Mouse (Mus musculus): ENCODE results near the gene Pde8b. TPM values are rescaled to one million over a fixed set of nuclear protein-coding genes. Genes with fewer than 3 reads are reported as not detected.
"Not testable (repeated sequence)": the region's sequence is repeated elsewhere in the genome, so short reads cannot be mapped to it uniquely, and the experiment has no call there.

Gene Pde8b
- polyA plus RNA-seq, 1 experiment, result 1.2 TPM

DNA sequence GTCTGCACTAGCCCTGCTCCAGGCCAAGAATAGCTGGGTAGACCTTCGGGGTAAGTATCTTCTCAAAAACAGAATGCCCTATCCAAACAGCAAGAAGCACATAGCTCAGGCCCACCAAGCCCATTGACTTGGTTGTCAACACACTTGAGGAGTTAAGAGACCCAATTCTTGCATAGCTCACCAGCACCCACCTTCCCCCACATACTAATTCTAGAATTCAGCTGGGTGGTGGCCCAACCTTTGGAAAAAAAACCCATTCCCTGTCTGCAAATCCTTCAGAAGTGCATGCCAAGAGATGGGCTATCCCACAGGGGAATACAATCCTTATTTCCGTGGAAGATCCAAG lies 26.7 kb downstream of the Pde8b start:
- Histone ChIP-seq H3K36me3 (ENCODE audit: control insufficient read depth, insufficient read depth, low read length, poor library complexity, severe bottlenecking) (no peaks in the 10 kb centered on the region), H3K9me3 (replicated peaks; ENCODE audit: control insufficient read depth, insufficient read depth, low read length, poor library complexity, severe bottlenecking) (no peaks in the 10 kb centered on the region), H3K27me3 (ENCODE audit: control insufficient read depth, insufficient read depth, low read length, poor library complexity, severe bottlenecking) (peaks cover 10% of the 10 kb centered on the region), H3K9ac (ENCODE audit: low read depth, poor library complexity, severe bottlenecking) (no peak overlapping the region), H3K4me1 (ENCODE audit: control insufficient read depth, insufficient read depth, low read length) (no peaks in the 10 kb centered on the region), H3K4me3 (ENCODE audit: low read depth, low read length) (peak overlapping the region; percentile 71; the same call in 1 of the 2 replicates), H3K27ac (ENCODE audit: insufficient read depth, low read length) (no peak overlapping the region)
- TF ChIP-seq EP300 (IDR thresholded peaks at IDR 0.05; ENCODE audit: insufficient read depth, low read depth, low read length), result no peak

DNA sequence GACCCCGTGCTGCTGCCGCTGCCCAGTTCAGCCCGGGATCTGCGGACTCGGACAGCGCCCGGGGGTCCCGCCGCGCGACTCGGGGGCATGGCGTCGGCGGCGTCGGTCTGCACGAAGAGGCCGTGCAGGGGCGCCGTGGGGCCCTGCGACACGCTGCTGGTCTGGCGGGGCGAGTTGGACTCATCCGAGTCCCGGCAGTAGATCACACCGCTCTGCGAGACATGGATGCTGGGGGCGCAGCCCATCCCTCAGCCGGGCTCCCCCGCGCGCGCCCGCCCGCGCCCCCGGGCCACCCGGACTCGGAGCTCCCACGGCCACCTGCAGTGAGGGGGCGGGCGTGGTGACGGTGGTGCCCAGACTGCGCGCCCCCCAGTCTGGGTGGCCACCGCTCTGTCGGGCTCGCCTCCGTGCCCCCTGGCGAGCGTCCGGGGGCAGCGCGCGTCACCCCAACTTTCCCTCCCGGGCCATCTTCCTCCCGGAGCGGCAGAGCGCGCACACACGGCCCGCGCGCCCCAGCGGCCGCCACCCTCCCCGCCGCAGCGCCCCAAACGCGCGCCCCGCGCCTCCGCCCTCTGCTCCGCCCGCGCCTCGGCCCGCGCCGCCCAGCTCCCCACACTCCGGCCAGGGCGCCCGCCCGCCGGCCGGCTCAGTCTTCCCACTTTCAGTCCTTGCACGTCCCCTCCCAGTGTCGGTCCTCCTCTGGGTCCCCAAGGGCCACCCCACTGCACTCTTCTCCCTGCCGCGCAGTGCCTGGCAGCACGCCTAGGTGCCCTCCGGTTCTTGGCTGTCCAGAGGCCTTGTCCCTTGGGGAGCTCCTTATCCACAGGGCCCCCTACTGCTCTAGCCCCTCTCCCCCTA lies 27.3 kb downstream of the Pde8b start:
- Histone ChIP-seq H3K27ac (ENCODE audit: insufficient read depth, low read length) (no peak overlapping the region), H3K9me3 (replicated peaks; ENCODE audit: control insufficient read depth, insufficient read depth, low read length, poor library complexity, severe bottlenecking) (no peaks in the 10 kb centered on the region), H3K4me3 (ENCODE audit: low read depth, low read length) (peak overlapping the region; percentile 71), H3K9ac (ENCODE audit: low read depth, poor library complexity, severe bottlenecking) (peak overlapping the region; percentile 89), H3K4me1 (ENCODE audit: control insufficient read depth, insufficient read depth, low read length) (no peaks in the 10 kb centered on the region), H3K36me3 (ENCODE audit: control insufficient read depth, insufficient read depth, low read length, poor library complexity, severe bottlenecking) (no peaks in the 10 kb centered on the region), H3K27me3 (ENCODE audit: control insufficient read depth, insufficient read depth, low read length, poor library complexity, severe bottlenecking) (peaks cover 10% of the 10 kb centered on the region)
- TF ChIP-seq POLR2A (IDR thresholded peaks at IDR 0.05; ENCODE audit: insufficient read depth, low read length) (no peak), CTCF (IDR thresholded peaks at IDR 0.05; ENCODE audit: low read depth, low read length) (no peak), EP300 (IDR thresholded peaks at IDR 0.05; ENCODE audit: insufficient read depth, low read depth, low read length) (no peak)

DNA sequence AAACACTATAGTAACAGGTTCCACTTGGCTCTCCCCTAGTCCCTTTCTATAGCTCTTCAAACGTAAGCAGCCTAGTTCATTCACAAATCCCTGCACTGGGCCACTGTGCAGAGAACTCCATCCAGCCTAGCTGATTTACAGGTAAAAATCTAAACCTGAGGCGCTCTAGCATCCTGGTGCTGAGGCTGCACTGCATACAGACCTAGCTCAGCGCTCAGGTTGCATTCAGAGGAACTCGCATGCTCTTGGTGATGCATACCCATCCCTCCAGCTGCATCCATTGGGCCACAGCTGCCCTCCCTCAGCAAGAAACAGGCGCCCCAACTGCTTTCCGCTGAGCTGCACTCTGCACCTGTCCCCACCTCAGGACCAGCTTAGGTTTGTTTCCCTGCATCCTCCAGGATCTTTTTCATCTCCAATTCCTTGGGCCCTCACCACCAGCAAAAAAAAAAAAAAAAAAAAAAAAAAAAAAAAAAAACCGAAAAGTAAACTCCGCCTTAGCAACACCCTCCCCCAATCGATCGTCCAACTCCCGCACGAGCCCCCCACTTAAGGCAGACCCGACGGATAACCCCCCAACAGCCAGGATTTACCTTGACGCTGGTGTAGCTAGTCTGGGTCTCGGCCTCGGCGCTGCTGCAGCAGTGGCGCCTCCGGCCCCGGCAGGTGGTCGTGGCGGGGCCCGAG lies 28.1 kb downstream of the Pde8b start:
- Histone ChIP-seq H3K9me3 (replicated peaks; ENCODE audit: control insufficient read depth, insufficient read depth, low read length, poor library complexity, severe bottlenecking) (no peaks in the 10 kb centered on the region), H3K9ac (ENCODE audit: low read depth, poor library complexity, severe bottlenecking) (peak overlapping the region; percentile 89), H3K27me3 (ENCODE audit: control insufficient read depth, insufficient read depth, low read length, poor library complexity, severe bottlenecking) (peaks cover 10% of the 10 kb centered on the region), H3K4me3 (ENCODE audit: low read depth, low read length) (peak overlapping the region; percentile 71), H3K4me1 (ENCODE audit: control insufficient read depth, insufficient read depth, low read length) (no peaks in the 10 kb centered on the region), H3K27ac (ENCODE audit: insufficient read depth, low read length) (no peak overlapping the region), H3K36me3 (ENCODE audit: control insufficient read depth, insufficient read depth, low read length, poor library complexity, severe bottlenecking) (no peaks in the 10 kb centered on the region)
- TF ChIP-seq EP300 (IDR thresholded peaks at IDR 0.05; ENCODE audit: insufficient read depth, low read depth, low read length), result no peak

DNA sequence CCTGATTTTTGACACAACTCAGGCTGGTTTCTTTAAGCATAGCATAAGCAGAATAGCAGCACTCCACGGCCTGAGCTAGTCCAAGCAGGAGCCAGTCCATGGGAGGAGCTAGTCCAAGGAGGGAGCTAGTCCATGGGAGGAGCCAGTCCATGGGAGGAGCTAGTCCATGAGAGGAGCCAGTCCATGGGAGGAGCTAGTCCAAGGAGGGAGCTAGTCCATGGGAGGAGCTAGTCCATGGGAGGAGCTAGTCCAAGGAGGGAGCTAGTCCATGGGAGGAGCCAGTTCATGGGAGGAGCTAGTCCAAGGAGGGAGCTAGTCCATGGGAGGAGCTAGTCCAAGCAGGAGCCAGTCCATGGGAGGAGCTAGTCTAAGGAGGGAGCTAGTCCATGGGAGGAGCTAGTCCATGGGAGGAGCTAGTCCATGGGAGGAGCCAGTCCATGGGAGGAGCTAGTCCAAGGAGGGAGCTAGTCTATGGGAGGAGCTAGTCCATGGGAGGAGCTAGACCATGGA lies 34.4 kb downstream of the Pde8b start:
- not testable (repeated sequence) for H3K27me3 ChIP-seq (ENCODE audit: control insufficient read depth, insufficient read depth, low read length, poor library complexity, severe bottlenecking); H3K27ac ChIP-seq (ENCODE audit: insufficient read depth, low read length); H3K4me1 ChIP-seq (ENCODE audit: control insufficient read depth, insufficient read depth, low read length); H3K9me3 ChIP-seq (replicated peaks; ENCODE audit: control insufficient read depth, insufficient read depth, low read length, poor library complexity, severe bottlenecking); H3K36me3 ChIP-seq (ENCODE audit: control insufficient read depth, insufficient read depth, low read length, poor library complexity, severe bottlenecking); H3K4me3 ChIP-seq (ENCODE audit: low read depth, low read length); H3K9ac ChIP-seq (ENCODE audit: low read depth, poor library complexity, severe bottlenecking)

DNA sequence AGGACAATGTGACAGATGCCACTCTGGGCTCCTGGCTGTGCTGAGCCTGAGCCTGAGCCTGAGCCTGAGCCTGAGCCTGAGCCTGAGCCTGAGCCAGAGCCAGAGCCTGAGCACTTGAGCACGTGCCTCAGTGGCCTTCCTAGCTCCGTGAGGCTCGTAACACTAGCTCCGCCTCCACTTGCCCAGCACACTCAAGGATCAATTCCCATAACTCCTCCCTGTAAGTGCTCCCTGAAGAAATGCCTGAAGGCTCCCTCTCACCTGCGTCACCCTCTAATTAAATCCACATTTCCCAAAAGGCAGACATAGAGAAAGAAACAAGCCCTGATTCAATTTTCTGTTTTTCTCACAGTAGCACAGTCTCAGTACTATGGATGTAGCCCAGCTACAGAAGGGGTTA lies 37.8 kb downstream of the Pde8b start:
- H3K27ac ChIP-seq (ENCODE audit: insufficient read depth, low read length), result no peak overlapping the region
- no peaks in the 10 kb centered on the region for H3K27me3 ChIP-seq (ENCODE audit: control insufficient read depth, insufficient read depth, low read length, poor library complexity, severe bottlenecking)
- H3K4me3 ChIP-seq (ENCODE audit: low read depth, low read length), result no peak overlapping the region
- no peaks in the 10 kb centered on the region for H3K9me3 ChIP-seq (replicated peaks; ENCODE audit: control insufficient read depth, insufficient read depth, low read length, poor library complexity, severe bottlenecking)
- H3K4me1 ChIP-seq (ENCODE audit: control insufficient read depth, insufficient read depth, low read length), result peaks cover 6% of the 10 kb centered on the region
- H3K9ac ChIP-seq (ENCODE audit: low read depth, poor library complexity, severe bottlenecking), result no peak overlapping the region
- no peaks in the 10 kb centered on the region for H3K36me3 ChIP-seq (ENCODE audit: control insufficient read depth, insufficient read depth, low read length, poor library complexity, severe bottlenecking)
- TF ChIP-seq EP300 (IDR thresholded peaks at IDR 0.05; ENCODE audit: insufficient read depth, low read depth, low read length) (no peak), POLR2A (IDR thresholded peaks at IDR 0.05; ENCODE audit: insufficient read depth, low read length) (no peak), CTCF (IDR thresholded peaks at IDR 0.05; ENCODE audit: low read depth, low read length) (no peak)

DNA sequence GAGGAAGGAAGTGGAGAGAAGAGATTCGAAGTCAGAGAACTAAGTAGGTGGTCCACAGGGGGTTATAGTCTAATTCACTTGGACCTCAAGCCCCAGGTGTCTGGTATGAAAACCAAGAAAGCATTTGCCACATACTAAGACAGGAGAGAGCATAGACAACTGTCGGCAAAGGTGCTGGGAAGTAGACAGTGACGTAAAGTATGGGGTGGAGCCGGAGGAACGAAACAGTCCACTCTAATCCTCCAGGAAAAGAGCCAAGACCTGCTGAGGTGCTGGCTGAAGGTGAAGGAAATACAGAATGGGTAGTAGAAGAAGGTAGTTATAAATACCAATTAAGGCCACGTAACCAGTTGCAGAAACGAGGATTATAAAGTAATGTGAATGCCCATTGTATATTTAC lies 42.8 kb downstream of the Pde8b start:
- H3K27ac ChIP-seq (ENCODE audit: insufficient read depth, low read length); H3K36me3 ChIP-seq (ENCODE audit: control insufficient read depth, insufficient read depth, low read length, poor library complexity, severe bottlenecking); H3K9me3 ChIP-seq (replicated peaks; ENCODE audit: control insufficient read depth, insufficient read depth, low read length, poor library complexity, severe bottlenecking); H3K4me3 ChIP-seq (ENCODE audit: low read depth, low read length); H3K27me3 ChIP-seq (ENCODE audit: control insufficient read depth, insufficient read depth, low read length, poor library complexity, severe bottlenecking); H3K4me1 ChIP-seq (ENCODE audit: control insufficient read depth, insufficient read depth, low read length); H3K9ac ChIP-seq (ENCODE audit: low read depth, poor library complexity, severe bottlenecking): not testable (repeated sequence)

All from ES-Bruce4 (cell line).